Mouse (Mus musculus): Measurements from ENCODE around the gene Fam49a.

Gene Fam49a

DNA sequence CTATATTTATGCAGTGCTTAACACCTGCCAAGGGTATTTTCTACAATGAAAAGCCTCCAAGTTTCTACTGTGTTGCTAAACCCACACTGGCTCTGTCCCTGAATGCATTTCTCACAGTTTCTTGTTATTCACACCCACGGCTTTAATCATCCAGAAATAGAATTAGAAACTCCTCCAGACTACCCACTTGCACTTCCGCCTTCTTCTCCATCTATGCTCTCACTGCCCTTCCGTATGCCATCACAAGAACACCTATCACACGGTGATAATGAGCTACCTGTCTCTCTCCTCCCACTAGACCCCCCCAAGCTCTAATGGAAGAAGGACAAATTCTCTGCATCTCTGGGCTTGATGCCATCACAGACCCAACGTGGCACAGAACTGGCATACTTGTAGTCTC lies 105.5 kb downstream of the Fam49a start:
- DNase-seq, result no peak

- DNase-seq, result no peak
Observed at GRCm38 (mm10) chr12:12373111-12373862, 111.3 kb downstream of the Fam49a start.

GRCm38 (mm10) chr12:12379056-12379455 lies 117.1 kb downstream of the Fam49a start:
- DNase-seq, result no peak

- no peak for DNase-seq
Observed at GRCm38 (mm10) chr12:12389271-12389670, 127.3 kb downstream of the Fam49a start.

DNA sequence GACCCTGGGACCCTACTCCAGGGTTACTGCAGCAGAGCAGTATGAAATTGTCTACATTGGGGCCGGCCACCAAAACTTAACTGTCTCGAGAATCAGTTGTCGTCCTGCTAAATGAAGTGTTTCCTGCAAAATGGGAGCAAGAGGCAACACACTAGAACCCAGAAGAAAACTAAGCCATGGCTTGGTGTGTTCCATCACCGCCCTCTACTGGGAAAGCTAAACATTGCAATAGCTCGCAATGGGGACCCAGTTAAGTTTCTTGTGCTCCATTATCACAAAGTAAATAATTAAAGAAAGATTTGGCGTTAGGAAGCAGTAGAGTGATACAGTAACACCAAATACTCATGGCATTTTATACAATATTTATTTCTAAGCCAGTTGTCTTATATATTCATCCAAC lies 134.3 kb downstream of the Fam49a start:
- DNase-seq, result peak; percentile 24

DNA sequence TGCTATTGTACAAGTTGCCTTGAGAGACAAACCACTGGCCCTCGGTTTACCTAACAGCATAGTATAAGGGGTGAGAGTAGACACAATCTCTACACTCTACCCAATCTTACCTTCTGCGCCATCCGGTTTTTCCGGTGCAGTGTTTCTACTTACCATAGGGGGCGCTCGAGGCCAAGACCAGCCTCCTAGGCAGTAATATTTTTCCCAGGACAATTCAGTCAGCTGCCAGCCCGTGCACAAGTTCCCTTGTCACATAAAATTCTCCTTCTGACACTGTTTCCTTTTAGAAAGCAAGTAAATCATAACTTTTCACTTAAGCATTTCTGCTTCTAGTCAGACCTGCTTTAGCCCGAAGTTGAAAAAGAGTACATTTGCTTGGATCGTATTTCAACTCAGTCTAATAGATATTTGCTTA lies 139.1 kb downstream of the Fam49a start:
- DNase-seq, result peak; percentile 36

- DNase-seq, result peak; percentile 31
Observed at GRCm38 (mm10) chr12:12401504-12401903, 139.6 kb downstream of the Fam49a start.

- DNase-seq, result no peak
Observed at GRCm38 (mm10) chr12:12405491-12406110, 143.7 kb downstream of the Fam49a start.

DNA sequence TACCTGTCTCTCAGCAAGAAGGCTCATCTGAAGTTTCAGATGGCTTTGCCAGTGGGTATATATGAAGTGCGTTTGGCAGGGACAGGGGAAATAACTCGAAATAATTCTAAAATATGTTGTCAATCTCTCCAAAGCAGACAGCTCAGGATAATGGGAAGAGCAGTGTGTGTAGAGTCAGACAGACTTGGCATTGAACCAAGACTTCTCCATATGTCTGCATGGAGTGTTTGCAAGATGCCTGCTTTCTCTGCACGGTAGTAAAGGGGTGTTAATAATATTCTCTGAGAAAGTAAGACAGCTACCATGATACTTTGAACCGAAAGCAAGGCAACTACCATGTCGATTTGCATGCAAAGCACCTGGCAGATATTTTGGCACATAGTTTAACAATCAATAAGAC lies 147.1 kb downstream of the Fam49a start:
- no peak for DNase-seq

DNA sequence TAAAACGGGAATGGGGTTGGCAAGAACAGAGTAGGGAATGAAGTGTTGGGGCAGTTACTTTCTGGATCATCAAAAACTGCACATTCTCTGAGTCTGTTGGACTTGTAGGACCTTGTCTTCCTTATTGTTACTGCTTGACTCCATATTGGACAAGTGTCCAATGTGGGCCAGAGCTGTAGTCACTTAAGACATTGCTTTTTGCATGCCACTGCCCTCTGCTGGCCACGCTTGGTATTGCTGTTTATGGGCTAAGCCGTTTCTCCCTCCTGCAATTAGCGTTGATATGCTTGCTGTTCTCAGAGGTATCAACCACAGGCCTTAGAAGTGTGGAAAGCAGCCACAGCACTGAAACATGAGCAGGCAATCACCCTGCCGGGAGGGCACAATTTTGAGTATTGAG lies 150.7 kb downstream of the Fam49a start:
- DNase-seq, result peak; percentile 84

DNA sequence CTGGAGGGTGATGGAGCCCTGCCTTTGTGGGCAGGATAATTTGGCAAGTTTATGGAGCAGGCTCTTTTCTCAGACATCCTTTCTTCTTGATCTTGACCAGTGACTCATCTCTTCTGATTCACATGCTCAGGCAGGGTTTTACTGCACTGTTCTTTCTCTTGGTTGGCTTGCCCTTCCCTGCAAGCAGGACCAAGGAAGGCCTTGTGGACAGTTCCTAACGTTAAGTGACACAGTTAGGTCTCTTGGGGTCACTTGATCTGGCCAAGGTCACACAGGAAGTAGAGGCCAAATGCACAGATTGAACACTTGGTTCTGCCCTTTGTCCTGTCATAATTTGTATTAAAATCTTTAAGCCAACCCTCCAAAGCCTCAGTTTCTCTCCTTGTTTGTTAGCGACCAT lies 158.5 kb downstream of the Fam49a start:
- DNase-seq, result no peak

- DNase-seq, result peak; percentile 89
Observed at GRCm38 (mm10) chr12:12420841-12421579, 159.1 kb downstream of the Fam49a start.

DNA sequence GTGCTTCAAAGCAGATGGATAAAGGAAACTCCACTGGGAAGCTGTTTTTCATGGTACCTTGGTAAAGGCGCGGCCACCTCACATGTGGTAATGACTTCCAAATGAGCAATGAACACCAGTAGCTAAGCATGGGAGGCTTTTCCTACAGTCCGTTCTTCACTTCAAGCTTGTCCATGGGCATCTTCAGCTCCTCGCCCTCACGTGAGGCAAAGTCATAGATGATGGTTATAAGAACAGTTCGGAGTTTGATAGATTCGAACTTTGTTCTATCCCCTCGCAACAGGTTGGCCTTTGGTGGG lies 159.6 kb downstream of the Fam49a start:
- DNase-seq, result no peak

DNA sequence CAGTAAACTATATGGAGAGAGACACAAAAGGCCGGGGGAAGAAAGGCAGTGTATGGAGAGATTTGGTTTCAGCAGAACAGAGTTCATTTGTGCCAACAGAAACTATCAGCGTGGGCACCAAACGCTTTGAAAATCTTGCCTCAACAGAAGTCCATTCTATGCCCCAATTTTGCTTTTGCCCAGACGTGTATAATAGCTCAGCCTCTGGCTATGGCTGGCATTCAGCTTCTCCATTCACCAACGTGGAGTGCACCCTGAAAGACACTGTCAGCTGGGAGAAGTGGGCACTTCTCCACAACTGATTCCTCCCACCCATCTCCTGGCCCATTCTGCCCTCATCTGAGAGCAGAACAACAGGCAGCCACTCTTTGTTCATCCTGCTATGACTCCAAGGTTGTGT lies 163.2 kb downstream of the Fam49a start:
- DNase-seq, result no peak

GRCm38 (mm10) chr12:12427285-12427684 lies 165.3 kb downstream of the Fam49a start:
- no peak for DNase-seq

DNA sequence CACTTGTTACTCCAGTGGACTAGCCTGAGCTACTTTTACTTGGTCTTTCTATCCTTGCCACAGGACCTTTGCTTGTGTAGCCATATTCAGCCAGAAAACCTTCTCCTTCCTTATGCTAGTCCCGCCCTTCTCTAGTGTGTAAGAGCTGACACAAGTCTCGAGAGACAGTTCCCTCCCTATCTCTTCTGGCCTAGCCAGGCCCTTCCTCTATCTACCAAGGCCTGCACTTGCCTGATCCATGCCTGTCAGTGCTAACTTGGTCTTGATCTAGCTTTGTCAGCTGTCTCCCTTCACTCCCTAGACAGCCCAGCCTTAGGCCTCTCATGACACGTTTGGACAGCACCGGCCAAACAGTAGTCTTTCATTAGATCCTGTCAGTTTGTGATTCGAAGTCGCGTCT lies 166.9 kb downstream of the Fam49a start:
- peak; percentile 85 for DNase-seq

Data from liver (tissue).